Mouse (Mus musculus) heart, postnatal 36 days (tissue): ENCODE data around the gene Ltb4r2. TPM values are rescaled to one million over a fixed set of nuclear protein-coding genes. Genes with fewer than 3 reads are reported as not detected.

Source experiments
- DNase-seq, 2 experiments: peaks; one replicate each; pipeline ENCODE4 v3.0.0; 2021 to 2022
- intact Hi-C: fragments of 180-260 bp; cut with DNase I; formaldehyde crosslinking; loops from one replicate; pipeline ENCODE4 v1.15.1; 2025
- total RNA-seq, 2 experiments: library from RNA; stranded (reverse); gene quantifications; 2 replicates each; pipeline ENCODE4 v1.2.3; 2021

The Ltb4r2 gene
- total RNA-seq, 2 experiments from 2014 or later: 0.19 TPM; not detected in 1

- DNase-seq: no peak
- intact Hi-C loops: loop anchor here (2.0 kb wide), 1 partner anchor 13 kb away; the partner anchor contains the start of gene Ltb4r1
Observed at GRCm38 (mm10) chr14:55777806-55778205, 16.6 kb downstream of the Ltb4r2 start.

- intact Hi-C loops: loop anchor here (2.0 kb wide), 1 partner anchor 14 kb away; the partner anchor contains the start of gene Ltb4r1
- no peak for DNase-seq
Observed at GRCm38 (mm10) chr14:55778686-55779085, 17.5 kb downstream of the Ltb4r2 start.

GRCm38 (mm10) chr14:55779656-55780055 lies 18.4 kb downstream of the Ltb4r2 start:
- DNase-seq: no peak
- intact Hi-C loops: loop anchor here (2.0 kb wide), 3 partner anchors 15 to 139 kb away; partner anchors contain the start of gene Ltb4r1

GRCm38 (mm10) chr14:55780736-55781135 lies 19.5 kb downstream of the Ltb4r2 start:
- intact Hi-C loops: loop anchor here (1.0 to 2.0 kb wide), 3 partner anchors 43 to 138 kb away; partner anchors contain the start of gene Nfatc4
- no peak for DNase-seq

- peak; percentile 64 to 66 for DNase-seq
- intact Hi-C loops: loop anchor here (1.0 to 2.0 kb wide), 3 partner anchors 42 to 137 kb away; partner anchors contain the start of gene Nfatc4
Observed at GRCm38 (mm10) chr14:55781310-55781709, 20.1 kb downstream of the Ltb4r2 start.

GRCm38 (mm10) chr14:55782361-55782960 lies 21.2 kb downstream of the Ltb4r2 start:
- intact Hi-C loops: no loop called here

GRCm38 (mm10) chr14:55783171-55783957 lies 22.1 kb downstream of the Ltb4r2 start:
- peak; percentile 45 to 59 for DNase-seq
- intact Hi-C loops: no loop called here

More at GRCm38 (mm10) chr14:55782361-55782960, 21.2 kb downstream of the Ltb4r2 start:
- peak in 1 of 2 experiments; percentile 4 for DNase-seq

GRCm38 (mm10) chr14:55783958-55784235 lies 22.7 kb downstream of the Ltb4r2 start, which contains the start of gene Adcy4:
TSS of gene Adcy4 (minus strand) at chr14:55784095.
- intact Hi-C loops: no loop called here
- DNase-seq: peak; percentile 41 to 49

GRCm38 (mm10) chr14:55785195-55785594 lies 24.0 kb downstream of the Ltb4r2 start:
- intact Hi-C loops: no loop called here

GRCm38 (mm10) chr14:55787731-55788130 lies 26.5 kb downstream of the Ltb4r2 start:
- DNase-seq: no peak
- intact Hi-C loops: no loop called here

More at GRCm38 (mm10) chr14:55785195-55785594, 24.0 kb downstream of the Ltb4r2 start:
- DNase-seq: peak in 1 of 2 experiments; percentile 2

GRCm38 (mm10) chr14:55788256-55789050 lies 27.2 kb downstream of the Ltb4r2 start, which contains the start of gene Ripk3:
TSS of gene Ripk3 (minus strand) at chr14:55788865.
- intact Hi-C loops: no loop called here
- peak; percentile 48 to 60 for DNase-seq

GRCm38 (mm10) chr14:55793461-55793860 lies 32.2 kb downstream of the Ltb4r2 start:
- DNase-seq: no peak
- intact Hi-C loops: no loop called here

- no peak for DNase-seq
- intact Hi-C loops: no loop called here
Observed at GRCm38 (mm10) chr14:55793946-55794345, 32.7 kb downstream of the Ltb4r2 start.

GRCm38 (mm10) chr14:55795380-55796163 lies 34.3 kb downstream of the Ltb4r2 start:
- no peak for DNase-seq
- intact Hi-C loops: no loop called here

Other genes starting within 250 kb of the Ltb4r2 start
- gene Nrl, start 236.4 kb upstream of the Ltb4r2 start, total RNA-seq: not detected
- gene Pck2, start 221.2 kb upstream of the Ltb4r2 start, total RNA-seq: 10 to 100 TPM; 12.9 to 13.2 TPM
- gene Dcaf11, start 201.4 kb upstream of the Ltb4r2 start, total RNA-seq: 100 to 1,000 TPM; 138 to 148 TPM
- gene A730061H03Rik, start 201.0 kb upstream of the Ltb4r2 start, total RNA-seq: not detected
- gene Fitm1, start 185.8 kb upstream of the Ltb4r2 start, total RNA-seq: 100 to 1,000 TPM; 188 to 200 TPM
- gene Psme1, start 183.3 kb upstream of the Ltb4r2 start, total RNA-seq: 100 to 1,000 TPM; 250 to 298 TPM
- 10 to 100 TPM; 59.7 to 63.2 TPM for gene Emc9, start 176.1 kb upstream of the Ltb4r2 start, total RNA-seq
- gene Psme2, start 170.3 kb upstream of the Ltb4r2 start, total RNA-seq: 100 to 1,000 TPM; 103 to 107 TPM
- 10 to 100 TPM; 29.1 to 35.0 TPM for gene Rnf31, start 169.7 kb upstream of the Ltb4r2 start, total RNA-seq
- gene Irf9, start 157.9 kb upstream of the Ltb4r2 start, total RNA-seq: 10 to 100 TPM; 10.6 to 17.7 TPM
- under 1 TPM; 0.11 to 0.19 TPM for gene Rec8, start 143.4 kb upstream of the Ltb4r2 start, total RNA-seq
- 10 to 100 TPM; 54.1 to 62.7 TPM for gene Ipo4, start 125.5 kb upstream of the Ltb4r2 start, total RNA-seq
- gene Gm49378, start 123.5 kb upstream of the Ltb4r2 start, total RNA-seq: 1 to 10 TPM; 3.0 to 3.7 TPM
- 10 to 100 TPM; 38.3 to 42.1 TPM for gene Tm9sf1, start 117.6 kb upstream of the Ltb4r2 start, total RNA-seq
- gene Tssk4, start 111.2 kb upstream of the Ltb4r2 start, total RNA-seq: under 1 TPM; 0.51 to 0.61 TPM
- gene Mdp1, start 100.9 kb upstream of the Ltb4r2 start, total RNA-seq: 10 to 100 TPM; 42.6 to 57.7 TPM
- gene Gmpr2, start 89.5 kb upstream of the Ltb4r2 start, total RNA-seq: 10 to 100 TPM; 10.8 to 11.0 TPM
- gene Nedd8, start 89.3 kb upstream of the Ltb4r2 start, total RNA-seq: 100 to 1,000 TPM; 242 to 257 TPM
- gene Tinf2, start 79.6 kb upstream of the Ltb4r2 start, total RNA-seq: 10 to 100 TPM in 1 of 2 experiments, 1 to 10 TPM in 1; 10.0 to 12.9 TPM
- under 1 TPM; 0.31 to 0.33 TPM for gene Tgm1, start 47.5 kb upstream of the Ltb4r2 start, total RNA-seq
- gene Rabggta, start 39.2 kb upstream of the Ltb4r2 start, total RNA-seq: 10 to 100 TPM; 12.7 to 13.3 TPM
- gene Dhrs1, start 15.7 kb upstream of the Ltb4r2 start, total RNA-seq: 10 to 100 TPM; 41.3 to 44.2 TPM
- gene Nop9, start 15.7 kb upstream of the Ltb4r2 start, total RNA-seq: 10 to 100 TPM in 1 of 2 experiments, 1 to 10 TPM in 1; 8.4 to 12.8 TPM
- 1 to 10 TPM in 1 of 2 experiments, under 1 TPM in 1; 0.64 to 1.6 TPM for gene Cideb, start 3.0 kb upstream of the Ltb4r2 start, total RNA-seq
- gene Ltb4r1, start 4.5 kb downstream of the Ltb4r2 start, total RNA-seq: under 1 TPM in 1 of 2 experiments, not detected in 1; 0.24 TPM
- gene Adcy4, start 22.7 kb downstream of the Ltb4r2 start, total RNA-seq: 10 to 100 TPM; 18.0 to 21.0 TPM
- gene Ripk3, start 27.4 kb downstream of the Ltb4r2 start, total RNA-seq: 1 to 10 TPM; 3.0 to 5.1 TPM
- gene Nfatc4, start 61.7 kb downstream of the Ltb4r2 start, total RNA-seq: 1 to 10 TPM; 5.0 to 5.1 TPM
- 10 to 100 TPM in 1 of 2 experiments, 1 to 10 TPM in 1; 9.5 to 10.5 TPM for gene Nynrin, start 92.6 kb downstream of the Ltb4r2 start, total RNA-seq
- gene Cbln3, start 123.0 kb downstream of the Ltb4r2 start, total RNA-seq: under 1 TPM in 1 of 2 experiments, not detected in 1; 0.19 TPM
- gene Khnyn, start 123.5 kb downstream of the Ltb4r2 start, total RNA-seq: 10 to 100 TPM; 13.0 to 14.7 TPM
- gene Sdr39u1, start 138.9 kb downstream of the Ltb4r2 start, total RNA-seq: 100 to 1,000 TPM; 109 to 116 TPM
- 1 to 10 TPM; 1.5 to 1.7 TPM for gene Cma1, start 183.2 kb downstream of the Ltb4r2 start, total RNA-seq
- gene Cma2, start 189.6 kb downstream of the Ltb4r2 start, total RNA-seq: not detected